Mouse (Mus musculus): Measurements from ENCODE around the gene Txndc2. TPM values are rescaled to one million over a fixed set of nuclear protein-coding genes. Genes with fewer than 3 reads are reported as not detected.

Txndc2 gene
- polyA plus RNA-seq (2014; fragmentation: Nextera tagmentation; extraction: Ambion mirVana) = not detected in 2 replicates

GRCm38 (mm10) chr17:65641734-65642218 is at the start of gene Txndc2:
Gene Txndc2, minus strand, starts transcription at chr17:65642168.
- Histone ChIP-seq H3K4me2 (replicated peaks; ENCODE audit: low read depth, low read length) (no peak within 1 kb of the TSS), H3K4me3 (ENCODE audit: low read length) (no peak within 1 kb of the TSS), H3K9ac (ENCODE audit: low read depth, low read length) (no peak within 1 kb of the TSS), H3K27ac (ENCODE audit: low read depth, low read length) (no peak within 1 kb of the TSS), H3K36me3 (ENCODE audit: control insufficient read depth, insufficient read depth, low read length) (no peaks in the 10 kb centered on the region), H3K4me1 (ENCODE audit: control insufficient read depth, insufficient read depth, low read length) (peaks cover 6% of the 10 kb centered on the region), H3K27me3 (ENCODE audit: control insufficient read depth, insufficient read depth, low read length) (no peaks in the 10 kb centered on the region), H3K9me3 (ENCODE audit: control insufficient read depth, low read length) (no peaks in the 10 kb centered on the region)
- 83% methylated on average over 11 of the region's 11 CpGs for WGBS
- no peak for ATAC-seq (ENCODE audit: low FRiP score, low TSS enrichment)

GRCm38 (mm10) chr17:65683731-65684130 is 41.8 kb upstream of the Txndc2 start:
- H3K4me2 ChIP-seq (replicated peaks; ENCODE audit: low read depth, low read length) = no peak overlapping the region
- H3K4me1 ChIP-seq (ENCODE audit: control insufficient read depth, insufficient read depth, low read length) = no peaks in the 10 kb centered on the region
- H3K9me3 ChIP-seq (ENCODE audit: control insufficient read depth, low read length) = no peaks in the 10 kb centered on the region
- H3K9ac ChIP-seq (ENCODE audit: low read depth, low read length) = no peak overlapping the region
- no peak overlapping the region for H3K4me3 ChIP-seq (ENCODE audit: low read length)
- no peaks in the 10 kb centered on the region for H3K36me3 ChIP-seq (ENCODE audit: control insufficient read depth, insufficient read depth, low read length)
- 87% methylated on average over 2 of the region's 2 CpGs for WGBS
- no peak overlapping the region for H3K27ac ChIP-seq (ENCODE audit: low read depth, low read length)
- H3K27me3 ChIP-seq (ENCODE audit: control insufficient read depth, insufficient read depth, low read length) = no peaks in the 10 kb centered on the region
- no peak for ATAC-seq (ENCODE audit: low FRiP score, low TSS enrichment)

- no peaks in the 10 kb centered on the region for H3K36me3 ChIP-seq (ENCODE audit: control insufficient read depth, insufficient read depth, low read length)
- H3K4me2 ChIP-seq (replicated peaks; ENCODE audit: low read depth, low read length) = no peak overlapping the region
- WGBS = 90% methylated on average over 3 of the region's 3 CpGs
- H3K4me3 ChIP-seq (ENCODE audit: low read length) = no peak overlapping the region
- no peak overlapping the region for H3K27ac ChIP-seq (ENCODE audit: low read depth, low read length)
- H3K9me3 ChIP-seq (ENCODE audit: control insufficient read depth, low read length) = no peaks in the 10 kb centered on the region
- no peaks in the 10 kb centered on the region for H3K27me3 ChIP-seq (ENCODE audit: control insufficient read depth, insufficient read depth, low read length)
- H3K4me1 ChIP-seq (ENCODE audit: control insufficient read depth, insufficient read depth, low read length) = no peaks in the 10 kb centered on the region
- no peak overlapping the region for H3K9ac ChIP-seq (ENCODE audit: low read depth, low read length)
- ATAC-seq (ENCODE audit: low FRiP score, low TSS enrichment) = no peak
Measured at GRCm38 (mm10) chr17:65683316-65683715, 41.3 kb upstream of the Txndc2 start.

GRCm38 (mm10) chr17:65682071-65682680 is 40.2 kb upstream of the Txndc2 start:
- H3K4me1 ChIP-seq (ENCODE audit: control insufficient read depth, insufficient read depth, low read length) = no peaks in the 10 kb centered on the region
- H3K4me2 ChIP-seq (replicated peaks; ENCODE audit: low read depth, low read length) = no peak overlapping the region
- 87% methylated on average over 5 of the region's 5 CpGs for WGBS
- no peak overlapping the region for H3K27ac ChIP-seq (ENCODE audit: low read depth, low read length)
- no peaks in the 10 kb centered on the region for H3K9me3 ChIP-seq (ENCODE audit: control insufficient read depth, low read length)
- H3K36me3 ChIP-seq (ENCODE audit: control insufficient read depth, insufficient read depth, low read length) = no peaks in the 10 kb centered on the region
- no peak overlapping the region for H3K9ac ChIP-seq (ENCODE audit: low read depth, low read length)
- no peak for ATAC-seq (ENCODE audit: low FRiP score, low TSS enrichment)
- H3K4me3 ChIP-seq (ENCODE audit: low read length) = no peak overlapping the region
- H3K27me3 ChIP-seq (ENCODE audit: control insufficient read depth, insufficient read depth, low read length) = no peaks in the 10 kb centered on the region

GRCm38 (mm10) chr17:65681516-65681915 is 39.5 kb upstream of the Txndc2 start:
- H3K4me1 ChIP-seq (ENCODE audit: control insufficient read depth, insufficient read depth, low read length) = no peaks in the 10 kb centered on the region
- H3K4me3 ChIP-seq (ENCODE audit: low read length) = no peak overlapping the region
- ATAC-seq (ENCODE audit: low FRiP score, low TSS enrichment) = no peak
- 86% methylated on average over 6 of the region's 6 CpGs for WGBS
- H3K36me3 ChIP-seq (ENCODE audit: control insufficient read depth, insufficient read depth, low read length) = no peaks in the 10 kb centered on the region
- H3K9me3 ChIP-seq (ENCODE audit: control insufficient read depth, low read length) = no peaks in the 10 kb centered on the region
- no peaks in the 10 kb centered on the region for H3K27me3 ChIP-seq (ENCODE audit: control insufficient read depth, insufficient read depth, low read length)
- no peak overlapping the region for H3K27ac ChIP-seq (ENCODE audit: low read depth, low read length)
- H3K9ac ChIP-seq (ENCODE audit: low read depth, low read length) = no peak overlapping the region
- no peak overlapping the region for H3K4me2 ChIP-seq (replicated peaks; ENCODE audit: low read depth, low read length)

- 82% methylated on average over 2 of the region's 2 CpGs for WGBS
- Histone ChIP-seq H3K27ac (ENCODE audit: low read depth, low read length) (no peak overlapping the region), H3K9ac (ENCODE audit: low read depth, low read length) (no peak overlapping the region), H3K36me3 (ENCODE audit: control insufficient read depth, insufficient read depth, low read length) (no peaks in the 10 kb centered on the region), H3K4me1 (ENCODE audit: control insufficient read depth, insufficient read depth, low read length) (no peaks in the 10 kb centered on the region), H3K27me3 (ENCODE audit: control insufficient read depth, insufficient read depth, low read length) (no peaks in the 10 kb centered on the region), H3K9me3 (ENCODE audit: control insufficient read depth, low read length) (no peaks in the 10 kb centered on the region), H3K4me3 (ENCODE audit: low read length) (no peak overlapping the region), H3K4me2 (replicated peaks; ENCODE audit: low read depth, low read length) (no peak overlapping the region)
- ATAC-seq (ENCODE audit: low FRiP score, low TSS enrichment) = no peak
Measured at GRCm38 (mm10) chr17:65680801-65681412, 38.9 kb upstream of the Txndc2 start.

DNA sequence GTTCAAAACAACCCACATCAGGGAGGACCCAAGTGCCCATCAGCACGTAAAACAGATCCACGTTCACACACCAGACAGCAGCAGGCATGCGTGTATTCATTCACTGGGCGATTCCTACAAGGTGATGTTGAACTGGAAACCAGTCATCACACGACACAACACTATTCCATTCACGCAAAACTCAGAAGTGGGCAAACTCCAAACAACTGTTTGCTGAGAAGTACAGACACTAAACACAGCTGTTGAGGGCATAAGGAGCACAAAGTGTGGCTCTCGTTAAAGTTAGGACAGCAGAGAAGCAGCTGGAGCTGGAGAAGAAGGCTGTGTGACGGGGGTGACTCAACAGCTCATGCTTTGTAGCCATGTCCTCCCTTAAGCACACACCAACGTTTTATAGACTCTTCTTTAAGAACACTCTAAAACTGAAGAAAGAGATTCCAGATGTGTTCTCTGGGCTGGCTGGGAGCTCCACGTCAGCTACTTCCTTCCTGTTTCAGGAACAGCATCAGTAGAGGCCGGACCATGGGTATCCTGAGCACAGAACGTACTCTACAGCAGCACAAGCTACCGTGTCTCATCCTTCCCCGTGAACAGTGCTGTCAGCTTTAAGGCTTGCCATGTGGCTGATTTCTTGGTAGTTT is 38.0 kb upstream of the Txndc2 start:
- ATAC-seq (ENCODE audit: low FRiP score, low TSS enrichment) = no peak
- Histone ChIP-seq H3K9me3 (ENCODE audit: control insufficient read depth, low read length) (no peaks in the 10 kb centered on the region), H3K27me3 (ENCODE audit: control insufficient read depth, insufficient read depth, low read length) (no peaks in the 10 kb centered on the region), H3K27ac (ENCODE audit: low read depth, low read length) (no peak overlapping the region), H3K4me3 (ENCODE audit: low read length) (no peak overlapping the region), H3K4me1 (ENCODE audit: control insufficient read depth, insufficient read depth, low read length) (no peaks in the 10 kb centered on the region), H3K36me3 (ENCODE audit: control insufficient read depth, insufficient read depth, low read length) (no peaks in the 10 kb centered on the region), H3K9ac (ENCODE audit: low read depth, low read length) (no peak overlapping the region), H3K4me2 (replicated peaks; ENCODE audit: low read depth, low read length) (no peak overlapping the region)
- WGBS = 70% methylated on average over 14 of the region's 14 CpGs

GRCm38 (mm10) chr17:65677742-65678141 is 35.8 kb upstream of the Txndc2 start:
- no peaks in the 10 kb centered on the region for H3K27me3 ChIP-seq (ENCODE audit: control insufficient read depth, insufficient read depth, low read length)
- no peaks in the 10 kb centered on the region for H3K36me3 ChIP-seq (ENCODE audit: control insufficient read depth, insufficient read depth, low read length)
- H3K4me1 ChIP-seq (ENCODE audit: control insufficient read depth, insufficient read depth, low read length) = no peaks in the 10 kb centered on the region
- no peak overlapping the region for H3K27ac ChIP-seq (ENCODE audit: low read depth, low read length)
- H3K9ac ChIP-seq (ENCODE audit: low read depth, low read length) = no peak overlapping the region
- no peaks in the 10 kb centered on the region for H3K9me3 ChIP-seq (ENCODE audit: control insufficient read depth, low read length)
- ATAC-seq (ENCODE audit: low FRiP score, low TSS enrichment) = no peak
- WGBS = 88% methylated on average over 1 of the region's 1 CpGs
- H3K4me3 ChIP-seq (ENCODE audit: low read length) = no peak overlapping the region
- no peak overlapping the region for H3K4me2 ChIP-seq (replicated peaks; ENCODE audit: low read depth, low read length)

DNA sequence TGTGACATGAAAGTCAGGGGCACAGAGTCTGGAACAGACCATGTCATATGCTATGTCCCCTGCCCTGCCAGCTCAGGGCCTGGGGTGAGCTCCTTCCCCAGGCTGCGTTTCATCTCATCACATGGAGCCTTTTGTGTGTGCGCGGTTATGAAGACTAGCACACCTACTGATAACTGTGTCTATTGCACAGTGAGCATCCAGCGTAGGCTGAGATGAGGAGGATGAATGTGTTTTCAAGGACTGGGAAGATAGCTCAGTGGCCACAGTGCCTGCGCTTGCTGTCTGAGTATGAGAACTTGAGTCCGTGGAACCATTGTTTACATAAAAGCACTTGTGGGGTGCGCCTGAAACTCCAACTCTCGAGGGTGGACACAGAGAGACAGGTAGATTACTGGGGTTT is 34.6 kb upstream of the Txndc2 start:
- ATAC-seq (ENCODE audit: low FRiP score, low TSS enrichment) = no peak
- H3K4me3 ChIP-seq (ENCODE audit: low read length) = no peak overlapping the region

More for the DNA sequence above, 34.6 kb upstream of the Txndc2 start:
- H3K36me3 ChIP-seq (ENCODE audit: control insufficient read depth, insufficient read depth, low read length) = no peaks in the 10 kb centered on the region
- H3K9ac ChIP-seq (ENCODE audit: low read depth, low read length) = no peak overlapping the region
- no peaks in the 10 kb centered on the region for H3K4me1 ChIP-seq (ENCODE audit: control insufficient read depth, insufficient read depth, low read length)
- H3K9me3 ChIP-seq (ENCODE audit: control insufficient read depth, low read length) = no peaks in the 10 kb centered on the region
- no peak overlapping the region for H3K27ac ChIP-seq (ENCODE audit: low read depth, low read length)
- H3K27me3 ChIP-seq (ENCODE audit: control insufficient read depth, insufficient read depth, low read length) = no peaks in the 10 kb centered on the region
- WGBS = 89% methylated on average over 8 of the region's 8 CpGs
- H3K4me2 ChIP-seq (replicated peaks; ENCODE audit: low read depth, low read length) = no peak overlapping the region
